Mouse (Mus musculus): ENCODE measurements around the gene Snrpa1.
"Not testable (repeated sequence)": the region's sequence is repeated elsewhere in the genome, so short reads cannot be mapped to it uniquely, and the experiment has no call there.

The Snrpa1 gene

GRCm38 (mm10) chr7:66058703-66059102 is at the start of gene Snrpa1:
Snrpa1 (plus strand) TSS chr7:66059003.
- no peak for DNase-seq

- DNase-seq, result no peak
These were observed 48.3 kb upstream of the Snrpa1 start for GRCm38 (mm10) chr7:66010518-66010917.

GRCm38 (mm10) chr7:66027747-66028146 is 31.1 kb upstream of the Snrpa1 start:
- DNase-seq, result no peak

DNA sequence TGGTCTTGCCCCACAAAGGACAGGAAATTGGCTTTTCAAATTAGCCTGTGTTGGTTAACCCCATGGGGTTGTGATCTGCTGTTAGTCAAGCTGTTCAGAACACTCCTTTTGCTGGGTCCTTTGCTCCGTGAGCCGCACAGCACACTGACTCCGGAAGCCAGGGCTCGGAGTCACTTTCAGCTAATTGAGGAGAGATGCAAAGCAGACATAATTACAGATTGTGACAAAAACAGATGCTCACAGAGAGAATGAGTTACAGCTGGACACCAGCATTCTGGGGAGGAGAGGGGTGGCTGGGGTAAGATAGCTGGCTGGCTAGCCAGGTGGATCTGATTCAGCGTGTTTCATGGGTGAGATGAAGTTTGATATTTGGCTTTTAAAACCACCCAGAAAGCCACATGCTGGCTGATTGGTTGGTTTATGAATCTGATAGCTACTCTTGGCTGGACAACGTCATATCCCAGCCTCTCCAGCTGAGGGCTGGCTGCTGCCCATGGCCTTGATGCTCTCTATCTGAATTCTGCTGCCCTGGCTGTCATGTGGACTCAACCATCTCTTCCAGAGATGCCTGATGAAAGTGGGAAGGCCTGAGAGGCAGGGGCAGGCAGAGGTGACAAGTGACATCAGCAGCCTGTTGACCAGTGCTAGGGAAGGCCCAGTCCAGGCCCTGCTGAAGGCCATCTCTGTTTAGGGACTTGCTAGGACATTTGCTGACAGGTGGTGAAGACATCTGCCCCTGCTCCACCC is 29.9 kb upstream of the Snrpa1 start:
- no peak for DNase-seq

DNA sequence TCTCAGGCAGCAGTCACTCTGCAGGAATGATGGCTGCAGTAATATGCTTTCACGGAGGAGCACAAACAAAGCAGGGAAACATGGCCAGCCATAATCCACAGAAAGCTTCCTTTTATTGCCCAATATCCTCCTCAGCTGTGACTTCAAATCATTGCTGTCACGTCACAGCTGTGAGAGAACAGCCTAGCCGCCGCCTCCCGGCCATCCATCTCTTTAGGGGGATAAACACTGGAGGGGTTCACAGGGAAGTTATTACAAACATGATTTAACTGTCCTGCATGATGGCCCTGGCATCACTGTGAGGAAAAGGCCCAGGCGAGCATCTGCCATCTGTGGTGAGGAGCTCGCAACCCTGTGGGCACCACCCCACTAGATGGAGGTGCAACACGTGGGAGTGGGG is 22.0 kb upstream of the Snrpa1 start:
- no peak for DNase-seq

DNA sequence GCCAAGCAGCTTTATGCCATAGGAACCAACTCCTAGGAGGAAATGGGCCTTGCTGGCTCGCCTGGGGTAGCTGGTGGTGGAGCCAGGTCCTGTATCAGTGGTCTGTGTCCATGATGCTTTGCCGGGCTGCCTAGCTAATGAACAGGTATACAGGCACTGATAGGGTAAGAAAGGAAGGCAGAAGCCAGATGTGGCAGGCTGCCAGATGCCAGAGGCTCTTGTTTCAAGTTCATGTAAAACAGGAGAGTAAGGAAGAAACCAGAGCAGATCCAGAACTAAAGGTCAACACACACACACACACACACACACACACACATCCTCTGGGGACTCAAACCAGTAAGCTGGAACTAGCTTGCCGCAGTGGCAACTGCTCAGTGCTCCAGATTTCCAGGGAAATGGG is 20.5 kb upstream of the Snrpa1 start:
- no peak for DNase-seq

DNA sequence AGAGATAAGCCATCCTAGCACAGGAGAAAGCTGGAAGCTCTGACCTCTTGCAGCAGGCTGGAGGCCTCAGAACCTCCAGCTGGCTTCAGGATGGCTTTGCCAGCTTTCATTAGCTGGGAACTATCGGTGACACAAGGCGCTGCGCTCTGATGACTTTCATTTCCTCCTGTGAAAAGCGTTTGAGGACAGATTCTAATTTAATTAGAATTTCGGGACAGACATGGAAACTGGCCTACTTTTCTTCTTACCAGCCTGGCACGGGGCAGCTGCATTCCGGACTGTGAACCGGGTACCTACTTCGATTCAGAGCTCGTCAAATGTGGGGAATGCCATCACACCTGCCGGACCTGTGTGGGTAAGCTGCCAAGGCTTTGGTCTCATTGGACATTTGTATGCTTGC is 20.1 kb upstream of the Snrpa1 start:
- no peak for DNase-seq

DNA sequence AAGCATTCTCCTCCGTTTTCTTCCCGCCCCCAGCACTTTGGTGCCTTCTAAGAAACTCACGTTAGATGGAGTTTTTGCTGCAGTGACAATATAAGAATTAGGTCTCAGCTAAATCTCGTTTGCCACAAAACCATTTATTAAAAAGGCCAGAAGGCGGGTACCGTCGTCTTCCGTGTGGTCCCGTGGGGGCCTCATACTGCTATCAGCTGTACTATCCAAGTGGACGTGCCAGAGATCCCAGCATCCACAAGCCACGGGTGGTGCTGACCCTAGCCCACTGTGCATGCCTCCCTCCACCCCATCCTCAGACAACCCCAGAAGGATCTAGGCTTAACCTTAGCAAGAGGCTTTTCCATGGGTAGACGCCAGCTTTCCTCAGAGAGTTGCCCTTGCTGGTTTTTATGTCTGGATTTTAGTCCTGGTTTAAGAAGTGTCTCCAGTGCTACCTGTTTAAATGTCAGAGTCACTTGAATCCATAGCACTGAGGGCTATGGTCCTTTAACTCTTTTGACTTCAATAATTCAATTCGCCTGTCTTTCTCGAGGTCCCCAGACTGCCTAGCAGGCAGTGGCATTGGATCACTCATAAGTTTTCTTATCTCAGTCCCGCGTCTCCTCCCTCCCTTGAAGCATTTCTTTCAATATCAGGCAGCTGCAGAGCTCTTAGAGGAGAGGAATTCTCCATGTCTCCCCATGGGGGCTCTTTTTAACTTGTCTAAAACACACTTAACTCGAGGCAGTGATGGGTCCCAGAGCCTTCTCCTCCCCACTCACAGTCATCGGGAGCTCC is 18.6 kb upstream of the Snrpa1 start:
- no peak for DNase-seq

DNA sequence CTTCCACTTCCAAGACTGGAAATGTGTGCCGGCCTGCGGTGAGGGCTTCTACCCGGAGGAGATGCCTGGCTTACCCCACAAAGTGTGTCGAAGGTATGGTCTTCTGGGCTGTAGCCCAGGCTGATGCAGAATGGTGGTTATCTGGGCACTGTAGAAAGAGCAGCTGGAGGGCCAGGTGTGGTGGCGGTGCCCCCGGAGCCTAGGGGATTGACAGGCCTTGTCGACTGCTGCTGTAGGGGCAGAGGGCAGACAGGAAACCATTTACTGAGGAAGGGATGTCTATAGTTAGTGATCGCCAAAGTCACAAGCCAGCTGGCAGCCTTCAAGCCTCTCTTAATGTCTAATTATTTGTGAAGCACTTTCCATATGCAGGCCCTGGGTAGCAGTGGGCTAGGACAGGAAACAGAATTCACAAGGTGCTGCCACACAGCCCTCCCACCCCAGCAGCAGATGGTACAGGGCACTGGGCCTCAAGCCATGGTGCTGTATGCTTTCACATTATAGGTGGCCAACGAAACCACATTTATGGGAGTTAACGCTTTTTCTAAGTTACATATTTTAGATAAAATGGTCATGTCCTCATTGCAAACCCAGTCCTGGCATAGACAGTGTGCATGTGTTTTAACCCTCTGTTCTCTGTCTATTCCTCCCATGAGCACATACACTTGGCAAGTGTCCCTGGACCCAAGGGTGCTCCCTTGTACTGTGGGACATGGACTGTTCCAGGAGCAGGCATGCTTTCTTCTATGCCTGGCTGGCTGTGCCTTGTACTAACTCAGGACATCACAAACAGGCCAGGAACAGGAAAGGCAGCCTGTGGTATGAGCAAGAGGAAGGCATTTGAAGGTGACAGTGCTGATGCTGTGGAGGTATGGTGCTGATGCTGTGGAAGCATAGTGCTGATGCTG is 15.0 kb upstream of the Snrpa1 start, which contains the start of gene Gm45213:
TSS of gene Gm45213 (plus strand) at position 51 of the 908 bp plus-strand sequence.
- peak; percentile 30 for DNase-seq

GRCm38 (mm10) chr7:66044617-66045016 is 14.2 kb upstream of the Snrpa1 start:
- no peak for DNase-seq

DNA sequence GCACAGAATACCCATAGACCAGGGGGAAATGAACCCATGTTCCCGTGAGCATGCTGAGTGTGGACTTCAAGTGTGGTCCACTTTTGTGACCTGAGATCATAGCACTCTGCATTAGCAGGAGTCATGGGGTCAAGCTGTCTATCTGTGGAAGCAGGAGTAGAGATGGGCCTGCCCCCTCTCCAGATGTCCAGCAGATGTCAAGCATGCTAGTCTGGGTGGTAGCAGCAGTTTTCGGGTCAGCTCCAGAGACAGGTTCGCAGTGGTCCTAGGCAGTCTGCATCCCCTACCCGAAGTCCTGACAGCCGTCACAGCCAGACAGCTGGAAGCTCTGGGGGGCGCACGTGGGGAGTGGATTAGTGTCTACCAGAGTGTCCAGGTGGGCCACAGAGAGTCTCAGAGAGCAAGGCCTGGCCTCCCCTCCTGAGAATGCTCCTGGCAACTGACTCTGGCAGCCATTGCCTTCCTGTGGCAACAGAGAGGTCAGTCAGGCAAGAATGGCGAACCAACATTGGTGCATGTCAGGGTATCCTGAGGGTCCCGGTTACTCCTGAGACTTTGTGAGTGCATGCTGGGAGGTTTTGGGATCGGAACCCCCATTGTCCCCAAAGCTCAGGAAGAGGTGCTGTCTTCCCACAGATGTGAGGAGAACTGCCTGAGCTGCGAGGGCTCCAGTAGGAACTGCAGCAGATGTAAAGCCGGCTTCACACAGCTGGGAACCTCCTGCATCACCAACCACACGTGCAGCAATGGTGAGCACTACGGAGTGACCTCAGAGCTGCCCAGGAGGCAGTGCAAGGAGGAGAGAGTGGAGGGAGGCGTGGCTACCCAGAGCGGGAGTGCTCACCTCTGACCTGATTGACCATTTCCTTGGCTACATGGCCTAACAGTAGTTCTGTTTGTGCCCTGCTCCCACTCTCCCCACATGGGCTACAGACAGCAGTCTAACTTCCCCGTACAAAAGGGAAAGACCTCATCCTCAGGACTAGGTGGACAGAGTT is 11.6 kb upstream of the Snrpa1 start:
- DNase-seq, result no peak

DNA sequence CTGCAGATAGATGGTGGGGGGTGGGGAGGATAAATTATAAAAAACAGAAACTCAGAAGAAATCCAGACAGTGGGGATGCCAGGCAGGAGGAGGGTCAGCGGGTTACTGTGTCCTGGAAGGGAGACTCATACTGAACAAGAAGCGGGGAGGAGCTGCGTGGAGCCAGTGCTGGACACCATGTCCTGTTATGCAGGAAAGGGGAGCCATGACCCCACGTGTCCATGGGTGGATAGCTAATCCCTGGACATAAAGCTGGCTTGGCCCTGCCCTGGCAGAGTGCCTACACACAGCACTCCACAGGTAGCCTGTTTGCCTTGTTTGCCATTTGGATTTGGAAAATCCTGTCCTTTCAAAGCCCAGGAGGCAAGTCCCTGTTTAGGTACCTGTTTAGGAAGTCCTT is 10.8 kb upstream of the Snrpa1 start:
- DNase-seq, result no peak

- DNase-seq, result no peak
These were observed 10.2 kb upstream of the Snrpa1 start for GRCm38 (mm10) chr7:66048446-66049230.

- DNase-seq, result no peak
These were observed 4.8 kb upstream of the Snrpa1 start for GRCm38 (mm10) chr7:66053946-66054483.

DNA sequence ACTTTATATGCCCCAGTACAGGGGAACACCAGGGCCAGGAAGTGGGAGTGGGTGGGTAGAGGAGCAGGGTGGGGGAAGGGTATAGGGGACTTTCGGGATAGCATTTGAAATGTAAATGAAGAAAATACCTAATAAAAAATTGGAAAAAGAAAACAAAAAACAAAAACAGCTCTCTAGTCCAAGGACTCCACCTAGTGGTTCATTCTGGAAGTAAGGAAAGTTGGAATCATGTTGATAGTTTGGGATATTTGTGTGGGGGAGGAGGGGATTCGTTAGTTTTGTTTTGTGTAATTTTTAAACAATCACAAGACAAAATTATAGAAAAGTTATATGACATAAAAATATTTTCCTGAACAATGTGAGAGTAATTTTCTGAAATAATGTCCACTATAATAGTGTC is 3.4 kb upstream of the Snrpa1 start:
- DNase-seq, result not testable (repeated sequence)

- DNase-seq, result peak; percentile 91
These were observed 1.5 kb downstream of the Snrpa1 start for GRCm38 (mm10) chr7:66060066-66060956.

GRCm38 (mm10) chr7:66061057-66061456 is 2.3 kb downstream of the Snrpa1 start:
- DNase-seq, result no peak

DNA sequence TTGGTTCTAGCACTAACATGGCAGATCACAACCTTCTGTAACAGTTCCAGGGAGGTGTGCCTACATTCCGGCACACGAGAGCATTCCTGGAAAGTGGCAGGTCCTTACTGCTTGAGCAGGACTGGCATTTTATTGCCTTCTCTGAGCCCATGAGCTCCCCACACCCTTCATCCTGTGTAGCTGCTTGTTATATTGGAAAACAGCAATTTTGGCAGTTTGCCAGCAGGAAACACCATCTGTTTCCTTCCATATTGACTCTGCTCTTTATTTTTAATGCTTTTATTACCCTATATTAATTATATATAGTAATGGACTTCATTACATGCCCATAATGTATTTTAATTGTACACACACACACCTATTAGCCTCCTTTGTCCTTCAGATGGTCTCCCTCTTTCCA is 17.6 kb downstream of the Snrpa1 start:
- DNase-seq, result no peak

GRCm38 (mm10) chr7:66079364-66080230 is 20.8 kb downstream of the Snrpa1 start, which contains the start of gene Selenos:
Selenos (plus strand) TSS chr7:66079649.
- DNase-seq, result peak; percentile 95
